Mouse (Mus musculus) CD8-positive naive resting alpha-beta T cell, adult 57 days (primary cell): ENCODE measurements around the gene Obox1. TPM values are rescaled to one million over a fixed set of nuclear protein-coding genes. Genes with fewer than 3 reads are reported as not detected.

Experiments used
- total RNA-seq: library from RNA; stranded (reverse); gene quantifications from one replicate; pipeline ENCODE4 v1.2.4, GENCODE M21; 2023

Obox1 gene
- not detected for total RNA-seq

GRCm38 (mm10) chr7:15388421-15388998 lies at the start of gene Obox1, which contains the start of gene Obox2:
Gene Obox1, plus strand, starts transcription at chr7:15388948.
Gene Obox2, plus strand, starts transcription at chr7:15388721.

Other genes starting within 250 kb of the Obox1 start
- gene Obox2, start 227 bp upstream of the Obox1 start, total RNA-seq = not detected